Mouse (Mus musculus) urinary bladder, postnatal 36 days (tissue): ENCODE measurements at regions not wholly inside any gene's neighbourhood (a gene's known extent, or its start where the extent isn't known, plus 50 kb on each side); places are given as distances from the start of the nearest gene placed in this dataset.
"Not testable (repeated sequence)": the region's sequence is repeated elsewhere in the genome, so short reads cannot be mapped to it uniquely, and the experiment has no call there.

Experiments
- DNase-seq, 2 experiments: peaks; one replicate each; pipeline ENCODE4 v3.0.0; 2022; ENCODE audit warnings: low spot score in 2 of 2, mixed read lengths in 1 of 2

DNA sequence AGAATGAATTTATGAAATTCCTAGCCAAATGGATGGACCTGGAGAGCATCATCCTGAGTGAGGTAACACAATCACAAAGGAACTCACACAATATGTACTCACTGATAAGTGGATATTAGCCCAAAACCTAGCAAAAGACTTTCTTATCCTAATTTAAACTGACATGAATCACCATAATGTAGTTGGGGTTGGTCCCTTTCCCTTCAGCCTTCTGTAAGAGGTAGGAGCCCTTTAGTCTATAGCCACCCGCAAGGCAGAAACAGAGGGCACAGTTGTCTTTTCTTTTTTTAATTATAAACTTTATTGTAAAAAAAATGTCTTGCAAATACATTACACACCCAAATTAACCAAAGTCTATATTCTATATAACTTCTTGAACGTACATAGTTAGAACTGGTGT, 81.3 kb downstream of the Ogfrl1 start:
- not testable (repeated sequence) for DNase-seq

- not testable (repeated sequence) for DNase-seq
Measured at GRCm38 (mm10) chr1:23314863-23315262, 82.7 kb downstream of the Ogfrl1 start.

DNA sequence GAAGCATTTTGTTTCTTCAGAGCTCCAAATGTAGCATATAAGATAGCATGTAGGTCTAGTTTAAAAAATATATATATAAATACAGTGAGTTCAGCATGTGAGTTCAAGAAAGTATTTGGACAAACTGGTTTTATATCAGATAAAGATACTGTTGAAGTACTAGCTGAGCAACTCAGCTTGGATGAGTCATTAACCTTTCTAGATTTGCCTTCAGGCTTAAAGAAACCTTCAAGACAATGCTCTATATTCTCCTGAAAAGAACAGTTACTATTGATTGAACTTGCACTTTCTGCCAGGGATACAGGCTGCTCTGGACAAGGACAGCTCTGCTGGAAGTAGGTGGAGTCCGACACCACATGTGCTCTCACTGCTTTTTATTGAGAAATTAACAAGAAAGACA, 104.9 kb downstream of the Ogfrl1 start:
- no peak for DNase-seq

DNA sequence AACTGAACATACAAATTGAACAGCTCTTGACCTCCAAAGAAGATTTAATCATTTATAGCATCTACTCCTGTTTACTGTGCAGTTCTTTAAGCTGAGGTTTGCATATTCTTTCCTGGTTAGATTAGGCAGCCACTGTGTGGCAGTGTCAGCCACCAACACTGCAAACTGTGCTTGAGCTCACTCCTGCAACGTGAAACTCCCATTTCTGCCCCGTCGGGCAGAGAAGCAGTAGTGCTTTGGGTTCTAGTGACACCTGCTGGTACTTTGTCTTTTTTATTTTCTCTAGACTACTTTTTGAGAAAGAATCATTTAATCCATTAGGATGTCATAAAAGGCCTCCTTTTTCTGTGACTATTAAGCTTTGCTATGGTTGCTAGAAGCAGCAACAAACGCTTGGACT, 110.8 kb downstream of the Ogfrl1 start:
- peak in 1 of 2 experiments; percentile 54 for DNase-seq

GRCm38 (mm10) chr1:23282870-23283219, 114.7 kb downstream of the Ogfrl1 start:
- no peak for DNase-seq

- DNase-seq: no peak
Measured at GRCm38 (mm10) chr1:23282215-23282869, 115.2 kb downstream of the Ogfrl1 start.

DNA sequence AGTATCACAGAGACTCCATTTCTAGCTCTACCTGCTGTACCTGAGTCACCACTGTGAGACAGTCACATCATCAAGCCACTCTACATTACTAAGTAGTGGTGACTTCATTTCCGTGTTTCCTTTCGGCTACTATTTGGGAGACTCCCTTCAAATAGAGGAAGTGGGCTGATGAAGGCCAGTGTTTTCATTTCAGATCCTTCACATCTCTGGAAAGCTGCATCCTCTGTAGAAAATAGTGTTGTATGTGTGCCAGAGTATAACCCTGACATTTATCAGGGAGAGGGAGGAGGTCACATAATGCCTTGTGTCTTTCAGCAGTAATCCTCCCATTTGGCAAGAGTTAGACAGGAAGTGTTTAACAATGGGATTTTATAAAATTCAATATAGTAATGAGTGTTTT, 117.7 kb downstream of the Ogfrl1 start:
- no peak for DNase-seq

DNA sequence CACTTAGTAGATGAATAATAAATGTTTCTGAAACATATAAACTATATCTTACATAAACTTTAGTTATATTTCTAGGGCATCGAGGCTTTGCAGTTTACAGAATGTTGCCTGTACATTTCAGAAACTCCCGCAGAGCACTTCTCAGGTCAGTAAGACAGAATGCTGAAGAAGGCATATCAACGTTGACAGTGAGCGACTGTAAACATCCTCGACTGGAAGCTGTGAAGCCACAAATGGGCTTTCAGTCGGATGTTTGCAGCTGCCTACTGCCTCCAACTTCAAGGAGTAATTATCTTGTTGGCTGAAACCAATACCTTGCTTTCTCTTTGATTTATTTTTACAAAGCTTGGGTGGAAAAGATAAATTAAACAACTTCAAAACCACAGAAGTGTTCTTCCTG, 125.5 kb downstream of the Ogfrl1 start:
- DNase-seq: no peak

- no peak for DNase-seq
Measured at GRCm38 (mm10) chr1:23270910-23271822, 126.4 kb downstream of the Ogfrl1 start.

DNA sequence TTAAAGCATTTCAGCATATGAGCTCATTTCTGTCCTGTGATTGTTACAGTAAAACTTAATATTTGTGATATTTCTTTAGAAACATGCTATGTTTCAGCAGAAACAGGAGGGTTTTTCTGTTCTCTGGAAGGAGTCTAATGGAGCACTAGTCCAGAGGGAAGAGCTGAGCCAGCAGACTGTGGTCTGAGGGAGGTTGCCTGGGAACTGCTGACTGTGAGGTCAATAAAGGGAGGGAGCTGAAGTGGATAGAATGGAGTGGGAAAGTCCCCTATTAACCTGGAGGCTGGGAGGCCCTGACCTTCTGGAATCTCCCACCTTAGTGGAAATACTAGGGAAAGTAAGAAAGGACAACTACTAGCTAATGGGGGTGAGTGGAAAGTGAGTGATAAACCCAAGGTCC, 129.5 kb downstream of the Ogfrl1 start:
- DNase-seq: no peak

DNA sequence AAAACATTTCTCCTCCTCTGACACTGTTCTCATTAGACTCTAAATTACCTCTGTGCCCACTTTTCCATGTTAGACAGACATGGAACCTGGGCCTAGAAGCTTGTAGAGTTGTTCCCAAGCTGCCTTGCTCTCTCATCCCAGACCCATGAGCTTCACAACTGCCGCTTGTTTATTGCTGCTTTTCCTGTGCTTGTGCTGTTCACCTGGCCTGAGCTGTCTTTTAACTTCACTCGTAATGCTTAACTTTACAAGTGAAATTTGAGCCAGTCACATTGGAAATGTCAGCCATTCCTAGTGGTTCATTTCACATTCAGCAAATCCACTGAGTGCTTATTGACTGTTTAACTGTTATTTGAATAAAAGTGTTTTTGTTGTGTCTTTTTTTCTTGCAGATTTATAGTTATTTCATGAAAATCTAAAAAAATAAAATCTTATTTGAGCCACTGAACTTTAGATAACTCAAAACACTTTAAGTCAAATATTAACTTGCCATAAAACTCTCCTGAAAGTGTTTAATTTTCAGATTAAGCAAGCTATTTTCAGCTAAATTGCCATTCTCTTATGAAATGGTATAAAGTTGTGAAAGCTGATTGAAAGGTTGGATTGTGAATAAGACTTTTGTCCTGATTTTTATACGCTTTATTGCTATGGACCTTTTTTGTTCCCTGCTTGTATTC, 131.9 kb downstream of the Ogfrl1 start:
- no peak for DNase-seq

- no peak for DNase-seq
Measured at GRCm38 (mm10) chr1:23264251-23264650, 133.3 kb downstream of the Ogfrl1 start.

GRCm38 (mm10) chr1:23263798-23264197, 133.8 kb downstream of the Ogfrl1 start:
- no peak for DNase-seq

GRCm38 (mm10) chr1:23261652-23262051, 135.9 kb downstream of the Ogfrl1 start:
- no peak for DNase-seq

DNA sequence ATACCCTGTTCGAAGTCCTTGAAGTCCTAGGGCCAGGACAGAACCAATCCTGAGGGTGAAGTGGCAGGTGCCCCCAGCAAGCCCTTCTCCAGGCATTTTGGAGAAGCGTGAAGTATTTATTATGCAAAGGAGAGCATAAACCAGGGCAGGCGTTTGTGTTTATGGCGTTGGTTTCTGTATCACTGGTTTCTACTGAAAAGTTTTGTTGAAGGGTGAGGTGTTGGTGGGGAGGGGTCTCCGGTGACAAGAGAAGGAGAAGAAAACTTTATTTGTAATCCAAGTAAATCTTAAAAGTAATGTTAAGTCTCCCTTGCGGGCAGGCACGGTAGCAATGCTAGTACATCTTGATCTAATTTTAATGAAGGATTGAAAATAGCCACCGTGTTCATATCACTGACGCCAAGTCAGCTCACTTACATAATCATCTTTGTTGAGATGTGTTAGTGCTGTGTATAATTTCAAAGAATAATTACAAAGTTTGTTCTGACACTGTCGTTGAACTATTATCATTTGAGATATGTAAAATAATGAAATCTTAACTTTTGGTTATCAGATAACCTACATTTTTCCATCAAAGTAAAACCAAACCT, 140.2 kb downstream of the Ogfrl1 start:
- no peak for DNase-seq

GRCm38 (mm10) chr1:23256630-23257001, 141.0 kb downstream of the Ogfrl1 start:
- peak; percentile 59 to 76 for DNase-seq

GRCm38 (mm10) chr1:23255925-23256629, 141.5 kb downstream of the Ogfrl1 start:
- DNase-seq: peak; percentile 92 to 95

DNA sequence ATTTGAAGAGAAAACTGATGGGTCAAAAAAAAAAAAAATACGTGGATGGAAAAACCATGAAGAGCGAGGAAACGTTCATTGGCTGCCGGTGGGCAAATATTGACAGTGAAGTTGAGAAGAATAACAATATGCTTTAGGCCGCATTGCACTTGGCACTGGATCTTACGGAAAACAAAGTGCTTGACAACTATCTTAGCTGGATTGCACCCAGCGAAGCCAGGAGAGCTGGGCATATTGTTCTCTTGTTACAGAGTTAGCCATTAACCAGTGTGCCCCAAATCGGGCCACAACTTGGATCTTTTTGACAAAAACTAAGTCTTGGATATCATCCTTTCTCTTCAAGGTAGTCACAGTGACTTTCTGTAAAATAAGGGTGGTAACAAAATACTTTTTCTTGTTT, 143.3 kb downstream of the Ogfrl1 start:
- DNase-seq: no peak

- DNase-seq: no peak
Measured at GRCm38 (mm10) chr1:23231522-23231921, 129.5 kb upstream of the 4933415F23Rik start.

- no peak for DNase-seq
Measured at GRCm38 (mm10) chr1:23228478-23228877, 126.4 kb upstream of the 4933415F23Rik start.

DNA sequence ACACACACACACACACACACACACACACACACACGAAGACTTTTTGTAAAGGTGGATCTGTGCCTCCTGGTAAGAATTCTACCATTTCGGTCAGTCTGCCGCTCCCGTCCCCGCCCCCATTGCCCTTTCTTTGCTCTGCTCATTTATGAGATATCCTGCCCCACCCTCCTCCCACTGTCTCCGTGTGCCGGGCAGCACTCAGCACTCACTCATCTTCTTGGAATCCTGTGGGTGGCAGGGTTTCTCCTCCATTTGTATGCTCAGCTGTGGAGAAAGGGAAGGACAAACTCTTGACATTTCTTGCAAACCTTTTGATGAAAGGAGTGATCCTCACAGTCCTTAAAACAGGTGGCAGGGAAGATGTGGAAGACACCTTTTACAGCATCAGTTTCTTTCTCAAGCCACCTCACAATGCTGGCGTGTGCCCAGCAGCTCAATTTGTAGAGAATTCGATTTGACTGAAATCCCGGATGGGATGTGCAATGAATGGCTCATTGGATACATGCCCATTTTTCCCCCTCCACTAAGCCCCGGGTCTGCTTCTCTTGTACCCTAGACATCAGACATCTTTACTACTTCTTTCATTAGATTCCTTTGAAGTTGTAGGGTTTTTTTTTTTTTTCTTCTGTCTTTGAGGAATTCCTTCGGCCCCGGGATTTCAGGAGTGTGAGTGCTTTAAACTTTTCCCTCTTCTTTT, 112.6 kb upstream of the 4933415F23Rik start:
- peak in 1 of 2 experiments; percentile 7 for DNase-seq
